Mouse (Mus musculus) stomach, embryonic 14.5 days (tissue): ENCODE measurements around the gene Litaf. TPM values are rescaled to one million over a fixed set of nuclear protein-coding genes. Genes with fewer than 3 reads are reported as not detected.

Experiments
- ATAC-seq: fragments of 200-750 bp; cut with Nextera tagmentation; 2 replicates; pipeline ENCODE4 v1.8.0; 2017; ENCODE audit warnings: low read depth, moderate TSS enrichment; ENCODE audit not compliant: insufficient number of reproducible peaks, insufficient read depth, low FRiP score
- H3K27ac ChIP-seq: fragments of 300-500 bp; sonication (generic); 2 replicates; pipeline ENCODE4 v1.5.1; 2014; ENCODE audit warnings: mild to moderate bottlenecking, low read length, moderate library complexity, mixed read lengths
- H3K27me3 ChIP-seq: fragments of 300-500 bp; sonication (generic); 2 replicates; pipeline ENCODE4 v1.6.1; 2014; ENCODE audit warnings: low read length, control low read depth, mixed read lengths; ENCODE audit not compliant: control insufficient read depth, insufficient read depth
- H3K36me3 ChIP-seq: fragments of 300-500 bp; sonication (generic); 2 replicates; pipeline ENCODE4 v1.6.1; 2014; ENCODE audit warnings: mild to moderate bottlenecking, control low read depth, low read length, moderate library complexity, mixed read lengths; ENCODE audit not compliant: control insufficient read depth, insufficient read depth
- H3K4me1 ChIP-seq: fragments of 300-500 bp; sonication (generic); 2 replicates; pipeline ENCODE4 v1.6.1; 2014; ENCODE audit warnings: low read length, control low read depth, mixed read lengths; ENCODE audit not compliant: control insufficient read depth, insufficient read depth
- H3K4me2 ChIP-seq: fragments of 300-500 bp; sonication (generic); replicated peaks from 2 replicates; pipeline ENCODE4 v1.6.1; 2014; ENCODE audit warnings: low read depth, low read length, control low read depth
- H3K4me3 ChIP-seq: fragments of 300-500 bp; sonication (generic); 2 replicates; pipeline ENCODE4 v1.5.1; 2014; ENCODE audit warnings: low read depth, low read length, control low read depth
- H3K9ac ChIP-seq: fragments of 300-500 bp; sonication (generic); replicated peaks from 2 replicates; pipeline ENCODE4 v1.6.1; 2014; ENCODE audit warnings: low read depth, mild to moderate bottlenecking, control low read depth, low read length, moderate library complexity, mixed read lengths
- H3K9me3 ChIP-seq: fragments of 300-500 bp; sonication (generic); 2 replicates; pipeline ENCODE4 v1.6.1; 2016; ENCODE audit warnings: low read depth, low read length, control low read depth; ENCODE audit not compliant: control insufficient read depth
- WGBS: fragments of 180-500 bp; shearing (Covaris S2); extraction: QIAGEN DNeasy Blood & Tissue Kit; methylation state at CpG from one replicate; pipeline ENCODE4 v1.1.7; 2014; 5-methylcytosine and 5-hydroxymethylcytosine counted together
- polyA plus RNA-seq: library from polyadenylated mRNA; unstranded; fragments of >200 nt; fragmentation: Nextera tagmentation; extraction: Ambion mirVana; gene quantifications from 2 replicates; pipeline ENCODE4 v1.2.1, GENCODE M21; 2014

The Litaf gene
- polyA plus RNA-seq, 1 experiment from 2014 or later = 107 TPM

- Histone ChIP-seq H3K27ac (no peak overlapping the region), H3K9ac (no peak overlapping the region), H3K27me3 (no peaks in the 10 kb centered on the region), H3K4me3 (no peak overlapping the region), H3K4me1 (no peaks in the 10 kb centered on the region), H3K9me3 (no peaks in the 10 kb centered on the region), H3K36me3 (no peaks in the 10 kb centered on the region), H3K4me2 (no peak overlapping the region)
- WGBS = 78% methylated on average over 7 of the region's 7 CpGs
- ATAC-seq = no peak
Measured at GRCm38 (mm10) chr16:11046437-11046836, 19.5 kb downstream of the Litaf start.

GRCm38 (mm10) chr16:11043239-11043638, 22.7 kb downstream of the Litaf start:
- no peaks in the 10 kb centered on the region for H3K36me3 ChIP-seq
- no peak overlapping the region for H3K4me2 ChIP-seq
- H3K4me3 ChIP-seq = no peak overlapping the region
- WGBS = 84% methylated on average over 5 of the region's 5 CpGs
- no peaks in the 10 kb centered on the region for H3K27me3 ChIP-seq
- no peak for ATAC-seq
- H3K4me1 ChIP-seq = no peaks in the 10 kb centered on the region
- H3K9ac ChIP-seq = no peak overlapping the region
- H3K9me3 ChIP-seq = no peaks in the 10 kb centered on the region
- H3K27ac ChIP-seq = no peak overlapping the region

- no peak overlapping the region for H3K9ac ChIP-seq
- ATAC-seq = no peak
- 0 out of 2 replicates have a peak, but pooled peaks cover 2% of the 10 kb centered on the region for H3K4me1 ChIP-seq
- no peak overlapping the region for H3K4me3 ChIP-seq
- no peaks in the 10 kb centered on the region for H3K27me3 ChIP-seq
- H3K27ac ChIP-seq = no peak overlapping the region
- H3K4me2 ChIP-seq = no peak overlapping the region
- H3K36me3 ChIP-seq = no peaks in the 10 kb centered on the region
- WGBS = 78% methylated on average over 2 of the region's 2 CpGs
- no peaks in the 10 kb centered on the region for H3K9me3 ChIP-seq
Measured at GRCm38 (mm10) chr16:11040603-11041002, 25.4 kb downstream of the Litaf start.

GRCm38 (mm10) chr16:11035790-11036431, 30.0 kb downstream of the Litaf start:
- Histone ChIP-seq H3K4me2 (no peak overlapping the region), H3K4me1 (0 out of 2 replicates have a peak, but pooled peaks cover 2% of the 10 kb centered on the region), H3K9ac (no peak overlapping the region), H3K9me3 (no peaks in the 10 kb centered on the region), H3K4me3 (no peak overlapping the region), H3K27me3 (no peaks in the 10 kb centered on the region), H3K27ac (no peak overlapping the region), H3K36me3 (no peaks in the 10 kb centered on the region)
- 28% methylated on average over 15 of the region's 15 CpGs for WGBS
- peak; percentile 64; the same call in 1 of the 2 replicates for ATAC-seq

DNA sequence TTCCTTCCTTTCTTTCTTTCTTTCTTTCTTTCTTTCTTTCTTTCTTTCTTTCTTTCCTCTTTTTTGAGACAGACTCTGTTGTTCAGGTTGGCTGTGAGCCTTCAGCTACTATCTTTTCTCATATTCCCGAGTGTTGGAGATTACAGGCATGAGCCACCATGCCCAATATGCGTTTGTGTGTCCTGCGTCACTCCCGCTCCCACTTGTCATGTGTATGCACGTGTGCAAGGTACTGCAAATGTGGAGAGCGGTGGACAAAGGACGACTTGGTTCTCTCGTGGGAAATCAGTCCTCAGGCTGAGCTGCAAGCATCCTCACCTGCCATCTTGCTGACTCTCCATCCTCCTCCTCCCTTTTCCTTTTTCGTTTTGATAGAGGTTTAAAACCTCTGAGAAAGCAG, 30.7 kb downstream of the Litaf start:
- Histone ChIP-seq H3K27me3 (no peaks in the 10 kb centered on the region), H3K36me3 (no peaks in the 10 kb centered on the region), H3K9ac (no peak overlapping the region), H3K9me3 (no peaks in the 10 kb centered on the region), H3K4me1 (0 out of 2 replicates have a peak, but pooled peaks cover 2% of the 10 kb centered on the region), H3K4me3 (no peak overlapping the region), H3K27ac (no peak overlapping the region), H3K4me2 (no peak overlapping the region)
- no peak for ATAC-seq
- 89% methylated on average over 9 of the region's 9 CpGs for WGBS

DNA sequence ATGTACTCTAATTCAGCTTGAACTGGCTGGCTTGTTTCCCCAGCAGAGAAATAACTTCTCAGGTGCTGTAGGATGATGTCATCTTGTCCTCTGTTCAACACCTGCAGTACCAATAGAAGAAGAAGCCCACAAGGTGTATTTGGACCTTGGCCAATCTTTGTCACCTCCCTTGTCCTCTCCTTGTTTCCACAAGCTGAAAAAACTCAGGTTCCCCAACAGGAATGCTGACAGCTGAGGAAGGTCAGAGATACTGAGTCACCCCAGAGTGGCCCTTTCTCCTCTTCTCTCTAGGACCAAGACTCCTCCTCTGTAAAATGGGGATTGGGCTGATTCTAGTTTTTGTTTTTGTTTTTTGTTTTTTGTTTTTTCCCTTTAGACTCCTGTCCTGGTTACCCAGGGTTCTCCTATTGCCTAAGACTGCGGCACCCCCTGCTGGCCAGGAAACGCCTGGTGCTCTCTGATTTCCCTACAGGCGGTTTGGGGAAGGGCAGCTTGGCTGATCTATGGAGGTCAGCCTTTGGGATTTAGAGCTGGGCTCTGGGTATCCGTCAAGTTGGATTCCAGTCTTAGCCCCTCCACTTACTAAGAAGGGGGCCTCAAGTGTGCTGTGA, 31.7 kb downstream of the Litaf start:
- Histone ChIP-seq H3K4me1 (0 out of 2 replicates have a peak, but pooled peaks cover 2% of the 10 kb centered on the region), H3K27me3 (no peaks in the 10 kb centered on the region), H3K9ac (no peak overlapping the region), H3K4me2 (no peak overlapping the region), H3K4me3 (no peak overlapping the region), H3K36me3 (no peaks in the 10 kb centered on the region), H3K9me3 (no peaks in the 10 kb centered on the region), H3K27ac (no peak overlapping the region)
- WGBS = 7% methylated on average over 4 of the region's 4 CpGs
- ATAC-seq = peak; percentile 75

- Histone ChIP-seq H3K9me3 (no peaks in the 10 kb centered on the region), H3K27ac (no peak overlapping the region), H3K4me2 (no peak overlapping the region), H3K36me3 (no peaks in the 10 kb centered on the region), H3K4me3 (no peak overlapping the region), H3K4me1 (0 out of 2 replicates have a peak, but pooled peaks cover 2% of the 10 kb centered on the region), H3K9ac (no peak overlapping the region), H3K27me3 (no peaks in the 10 kb centered on the region)
- no peak for ATAC-seq
- 53% methylated on average over 3 of the region's 3 CpGs for WGBS
Measured at GRCm38 (mm10) chr16:11031320-11031719, 34.6 kb downstream of the Litaf start.

DNA sequence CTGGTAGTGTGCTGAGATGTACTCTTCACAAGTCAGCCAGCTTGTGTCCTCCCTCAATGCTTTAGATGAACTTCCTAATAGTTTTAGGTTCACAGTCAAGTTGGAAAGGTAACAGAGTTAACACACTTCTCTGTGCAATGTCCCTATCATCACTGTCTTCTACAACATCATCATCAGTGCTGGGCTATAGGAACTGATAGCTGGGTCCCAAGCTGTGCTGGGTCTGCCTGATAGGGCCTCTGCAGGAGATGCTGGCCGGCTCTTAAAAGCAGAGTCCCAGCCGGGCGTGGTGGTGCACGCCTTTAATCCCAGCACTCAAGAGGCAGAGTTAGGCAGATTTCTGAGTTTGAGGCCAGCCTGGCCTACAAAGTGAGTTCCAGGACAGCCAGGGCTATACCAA, 35.1 kb downstream of the Litaf start:
- Histone ChIP-seq H3K4me1 (0 out of 2 replicates have a peak, but pooled peaks cover under 1% of the 10 kb centered on the region), H3K4me2 (no peak overlapping the region), H3K4me3 (no peak overlapping the region), H3K36me3 (no peaks in the 10 kb centered on the region), H3K27ac (no peak overlapping the region), H3K27me3 (no peaks in the 10 kb centered on the region), H3K9me3 (no peaks in the 10 kb centered on the region), H3K9ac (no peak overlapping the region)
- 71% methylated on average over 4 of the region's 4 CpGs for WGBS
- ATAC-seq = no peak
